Mouse (Mus musculus) left cerebral cortex, adult 2 months (tissue): ENCODE results near the gene Ttll10. TPM values are rescaled to one million over a fixed set of nuclear protein-coding genes. Genes with fewer than 3 reads are reported as not detected.
A peak's percentile ranks its signal among the peaks of the same experiment; 100 is the strongest.

Experiments used
- DNase-seq, 2 experiments: peaks; one replicate each; pipeline ENCODE4 v3.0.0; 2021 to 2022; ENCODE audit warnings: low spot score in 2 of 2, mixed read lengths in 1 of 2; ENCODE audit errors: extremely low spot score in 1 of 2
- H3K27ac ChIP-seq: fragments of 200-600 bp; 2 replicates; pipeline ENCODE4 v1.8.1; 2022
- H3K4me3 ChIP-seq: fragments of 200-600 bp; 2 replicates; pipeline ENCODE4 v1.8.1; 2022
- CTCF ChIP-seq: fragments of 200-600 bp; IDR thresholded peaks from 2 replicates; pipeline ENCODE4 v1.8.1; 2022; ENCODE audit warnings: antibody characterized with exemption, mild to moderate bottlenecking, moderate library complexity
- intact Hi-C: fragments of 180-260 bp; cut with DNase I; formaldehyde crosslinking; loops from one replicate; pipeline ENCODE4 v1.15.1; 2025
- total RNA-seq, 2 experiments: library from RNA; stranded (reverse); gene quantifications; 2 replicates each; pipeline ENCODE4 v1.2.3; 2021

The Ttll10 gene
- total RNA-seq, 2 experiments from 2014 or later = 0.79 TPM; not detected in 1

- Histone ChIP-seq H3K4me3 (no peak overlapping the region), H3K27ac (no peak overlapping the region)
- DNase-seq = no peak
- intact Hi-C loops = no loop called here
- TF ChIP-seq CTCF = no peak
Observed at GRCm38 (mm10) chr4:156084096-156084879, 25.1 kb upstream of the Ttll10 start.

DNA sequence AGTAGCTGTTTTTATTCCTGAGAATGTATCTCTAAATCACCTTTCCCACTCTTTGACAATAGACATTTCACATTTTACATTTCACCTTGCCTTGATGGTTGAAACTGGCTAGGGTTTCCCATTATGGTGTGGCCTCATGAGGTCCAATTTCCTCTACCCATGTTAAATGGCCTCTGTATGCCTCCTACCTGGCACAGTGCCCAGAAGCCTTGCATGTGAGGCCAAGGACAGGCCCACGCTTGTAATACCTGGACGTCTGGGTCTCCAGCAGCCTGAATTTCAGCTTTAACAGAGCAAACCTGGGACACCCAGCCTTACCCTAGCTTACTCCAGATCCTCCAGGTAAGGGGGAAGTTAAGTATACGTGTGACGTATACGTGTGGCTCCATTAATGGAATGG is 24.1 kb upstream of the Ttll10 start:
- Histone ChIP-seq H3K4me3 (no peak overlapping the region), H3K27ac (no peak overlapping the region)
- intact Hi-C loops = no loop called here
- DNase-seq = no peak
- no peak for TF ChIP-seq CTCF

- no peak overlapping the region for H3K27ac ChIP-seq
- intact Hi-C loops = no loop called here
- no peak for DNase-seq
Observed at GRCm38 (mm10) chr4:156082621-156083234, 23.5 kb upstream of the Ttll10 start.

DNA sequence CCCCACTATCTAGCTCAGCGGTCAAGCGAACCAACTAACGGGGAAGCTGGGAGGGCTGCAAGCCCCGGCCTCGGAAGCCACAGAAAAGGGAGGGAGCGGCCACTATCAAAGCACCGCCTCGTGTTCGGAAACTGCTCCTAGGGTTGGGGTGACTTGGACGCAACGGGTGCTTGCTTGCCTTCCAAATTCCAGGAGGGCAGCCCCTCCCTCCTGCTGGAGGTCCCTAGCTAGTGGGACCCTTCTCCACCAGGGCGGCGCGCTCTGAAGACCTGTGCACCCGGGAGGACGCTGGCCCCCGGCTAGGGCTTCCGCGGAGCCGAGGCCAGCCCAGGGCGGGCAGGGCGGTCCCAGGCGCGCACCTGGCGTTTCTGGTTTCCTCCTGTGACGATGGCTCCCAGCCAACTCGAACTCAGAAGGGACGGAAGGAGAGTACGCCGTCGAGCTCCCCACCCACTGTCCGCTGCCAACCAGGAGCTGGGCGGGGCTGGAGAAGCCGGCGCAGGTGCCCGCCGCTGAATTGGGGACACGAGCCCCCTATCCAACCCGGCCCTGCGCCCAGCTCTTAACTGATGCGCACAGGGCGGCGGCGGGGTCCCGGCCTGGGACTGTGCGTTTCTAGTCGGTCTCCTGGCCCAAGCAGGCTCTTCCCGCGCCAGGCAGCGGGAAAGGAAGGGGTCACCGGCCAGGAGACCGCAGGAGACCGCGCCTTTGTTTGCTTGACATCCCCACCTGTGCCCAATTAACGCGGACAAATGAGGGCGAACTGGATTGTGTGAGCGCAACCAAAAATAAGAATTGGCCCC is 18.5 kb upstream of the Ttll10 start:
- no peak overlapping the region for H3K27ac ChIP-seq
- intact Hi-C loops = no loop called here
- H3K4me3 ChIP-seq = peak overlapping the region; percentile 40
- TF ChIP-seq CTCF = no peak; the same call in 1 of the 2 replicates
- DNase-seq = no peak

More at GRCm38 (mm10) chr4:156082621-156083234, 23.5 kb upstream of the Ttll10 start:
- no peak overlapping the region for H3K4me3 ChIP-seq
- no peak for TF ChIP-seq CTCF

- no peak overlapping the region for H3K27ac ChIP-seq
- intact Hi-C loops = no loop called here
- DNase-seq = no peak
- no peak overlapping the region for H3K4me3 ChIP-seq
- TF ChIP-seq CTCF = no peak
Observed at GRCm38 (mm10) chr4:156076911-156077382, 17.7 kb upstream of the Ttll10 start.

- intact Hi-C loops = no loop called here
- Histone ChIP-seq H3K4me3 (no peak overlapping the region), H3K27ac (no peak overlapping the region)
- TF ChIP-seq CTCF = no peak
- no peak for DNase-seq
Observed at GRCm38 (mm10) chr4:156070716-156071115, 11.5 kb upstream of the Ttll10 start.

GRCm38 (mm10) chr4:156070276-156070675 is 11.1 kb upstream of the Ttll10 start:
- no peak overlapping the region for H3K27ac ChIP-seq
- no peak for TF ChIP-seq CTCF
- DNase-seq = no peak
- intact Hi-C loops = no loop called here
- H3K4me3 ChIP-seq = no peak overlapping the region

- Histone ChIP-seq H3K4me3 (no peak overlapping the region), H3K27ac (no peak overlapping the region)
- no peak for DNase-seq
- TF ChIP-seq CTCF = no peak
- intact Hi-C loops = no loop called here
Observed at GRCm38 (mm10) chr4:156069701-156070100, 10.5 kb upstream of the Ttll10 start.

DNA sequence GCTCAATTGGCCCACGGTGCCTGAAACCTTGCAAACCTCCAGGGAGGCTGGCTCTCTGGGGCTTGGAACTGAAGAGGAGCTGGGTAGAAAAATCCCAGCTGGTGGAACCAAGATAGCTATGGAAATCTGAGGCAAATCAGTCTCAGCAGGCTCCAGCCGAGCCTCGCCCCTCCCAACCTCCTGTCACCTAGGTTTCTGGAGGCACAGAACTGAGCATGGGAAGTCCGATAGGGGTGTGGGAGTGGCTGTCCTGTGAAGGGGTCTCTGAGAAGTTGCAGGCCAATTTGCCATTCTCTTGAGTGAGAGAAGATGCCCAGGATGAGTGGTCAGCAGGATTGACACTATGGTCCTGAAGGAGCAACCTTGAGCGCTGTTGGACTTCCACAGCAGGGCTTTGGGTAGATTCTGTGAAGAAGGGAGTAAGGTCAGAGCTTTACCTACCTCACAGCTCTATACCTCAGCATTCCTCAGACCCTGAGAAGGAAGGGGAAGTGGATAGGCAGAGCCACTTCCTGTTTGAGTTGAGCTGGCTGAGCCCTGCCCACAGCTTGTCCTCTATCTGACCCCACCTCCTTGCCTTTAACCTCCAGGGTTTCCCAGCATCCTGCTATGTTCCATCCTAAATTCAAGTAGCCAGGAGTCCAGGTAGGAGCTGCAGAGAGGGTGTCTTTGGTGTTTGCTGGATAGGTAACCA is 8.2 kb upstream of the Ttll10 start:
- no peak for DNase-seq
- no peak overlapping the region for H3K4me3 ChIP-seq
- H3K27ac ChIP-seq = no peak overlapping the region
- TF ChIP-seq CTCF = no peak
- intact Hi-C loops = no loop called here

DNA sequence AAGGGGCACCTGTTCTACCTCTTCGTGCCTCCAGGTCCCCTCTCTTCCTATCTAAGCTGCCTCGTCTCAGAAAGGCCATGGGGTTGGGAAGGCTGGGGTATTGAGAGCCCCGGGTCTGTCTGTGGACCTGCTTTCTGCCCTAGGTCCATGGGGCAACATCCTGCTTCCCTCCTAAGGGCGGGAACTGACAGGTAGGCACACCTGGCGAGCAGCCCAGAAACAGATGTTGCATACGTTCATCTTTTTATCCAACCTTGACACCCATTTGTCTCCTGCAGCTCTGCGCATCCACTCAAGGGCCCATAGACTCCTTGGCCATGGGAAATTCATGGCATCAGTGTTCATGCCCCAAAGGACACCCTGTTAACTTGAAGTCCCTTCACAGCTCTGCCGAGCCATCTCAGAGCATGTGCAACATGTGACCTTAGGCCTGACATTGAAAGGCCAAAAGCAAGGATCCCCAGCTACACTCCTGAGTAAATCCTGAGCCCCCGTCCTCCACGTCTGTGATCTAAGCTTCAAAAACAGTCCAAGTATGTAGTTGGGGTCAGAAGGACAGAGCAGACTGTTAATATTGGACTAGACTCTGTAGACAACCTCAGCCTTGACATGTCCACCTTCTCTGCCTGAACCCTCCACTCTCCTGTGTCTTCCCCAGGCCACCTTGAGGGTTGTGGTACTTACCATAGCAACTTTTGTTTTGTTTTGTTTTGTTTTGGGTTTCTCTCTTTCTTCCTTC is 6.1 kb upstream of the Ttll10 start:
- no peak for TF ChIP-seq CTCF
- Histone ChIP-seq H3K27ac (no peak overlapping the region), H3K4me3 (no peak overlapping the region)
- DNase-seq = no peak
- intact Hi-C loops = no loop called here

- Histone ChIP-seq H3K27ac (no peak overlapping the region), H3K4me3 (no peak overlapping the region)
- no peak for DNase-seq
- intact Hi-C loops = no loop called here
- no peak for TF ChIP-seq CTCF
Observed at GRCm38 (mm10) chr4:156064510-156064897, 5.3 kb upstream of the Ttll10 start.
